Comparison of ENCODE assay signal across 8 mouse cellular contexts in the genomic region with DNA sequence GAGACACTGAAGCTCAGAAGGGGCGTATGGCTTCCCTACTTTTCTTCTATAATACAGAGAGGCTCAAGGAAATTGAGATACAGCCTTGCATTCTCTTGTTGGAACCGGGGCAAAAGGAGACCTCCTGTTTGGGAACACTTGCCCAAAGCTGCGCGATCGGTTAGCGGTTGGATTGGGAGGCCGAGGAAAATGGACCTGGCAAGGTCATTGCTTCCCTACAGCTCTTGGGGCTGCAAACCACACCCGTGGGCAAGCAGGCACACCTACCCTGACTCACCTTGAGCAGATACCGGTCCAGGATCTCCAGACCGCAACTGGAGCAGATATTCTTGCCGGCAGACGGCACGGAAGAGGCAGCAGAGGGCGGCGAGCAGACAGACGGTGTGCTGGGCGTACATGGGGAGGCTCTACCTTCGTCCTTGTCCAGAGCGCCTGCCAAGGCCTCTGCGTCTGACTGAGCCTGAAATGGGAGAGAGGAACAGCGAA. TPM values are rescaled to one million over a fixed set of nuclear protein-coding genes. Genes with fewer than 3 reads are reported as not detected.
DNase-seq lines count a peak whose midpoint lies in the region; ATAC-seq and TF ChIP-seq lines count a peak whose summit lies in the region.
"Had no signal": no experiment of that assay in that cellular context is flagged by ENCODE, and none has a peak within 500 bp of the region (broad histone marks: within the 10 kb centered on the region; RNA-seq: fewer than 3 reads in every experiment).

No protein-coding gene starts in this region.

- peaks cover 88% of the 10 kb centered on the region for H3K27me3 ChIP-seq in lung, embryonic 16.5 days (ENCODE audit: control insufficient read depth, insufficient read depth, low read depth, low read length)
- peaks cover 88% of the 10 kb centered on the region for H3K27me3 ChIP-seq in forebrain, embryonic 14.5 days (replicated peaks; ENCODE audit: control insufficient read depth, insufficient read depth, low read length)
- peaks cover 100% of the 10 kb centered on the region for H3K27me3 ChIP-seq in limb, embryonic 10.5 days (ENCODE audit: low read depth, poor library complexity, severe bottlenecking)
- H3K27me3 ChIP-seq in stomach, embryonic 14.5 days (ENCODE audit: control insufficient read depth, insufficient read depth, low read length), result peaks cover 79% of the 10 kb centered on the region

- H3K27ac ChIP-seq in lung, embryonic 16.5 days (ENCODE audit: low read length), result no peak overlapping the region
- H3K27ac ChIP-seq in forebrain, embryonic 14.5 days (ENCODE audit: low read depth, low read length), result peak overlapping the region; percentile 91
- H3K27ac ChIP-seq in limb, embryonic 10.5 days, result no peak overlapping the region
- no peak overlapping the region for H3K27ac ChIP-seq in stomach, embryonic 14.5 days (ENCODE audit: low read length)

- no peaks in the 10 kb centered on the region for H3K36me3 ChIP-seq in lung, embryonic 16.5 days (ENCODE audit: control insufficient read depth, insufficient read depth, low read length)
- no peaks in the 10 kb centered on the region for H3K36me3 ChIP-seq in forebrain, embryonic 14.5 days (ENCODE audit: control insufficient read depth, insufficient read depth, low read length)
- H3K36me3 ChIP-seq in limb, embryonic 10.5 days, result no peaks in the 10 kb centered on the region
- no peaks in the 10 kb centered on the region for H3K36me3 ChIP-seq in stomach, embryonic 14.5 days (ENCODE audit: control insufficient read depth, insufficient read depth, low read length)

- DNase-seq in lung, adult 2 months, result no peak
- no peak for DNase-seq in forebrain, embryonic 14.5 days (ENCODE audit: low spot score)
- peak; percentile 53 for DNase-seq in limb, embryonic 10.5 days (ENCODE audit: low spot score)
- DNase-seq in thymus, postnatal 10 days (ENCODE audit: low spot score in 2 of 2), result no peak
- DNase-seq in spleen, postnatal 10 days (ENCODE audit: low spot score in 2 of 2), result no peak
- DNase-seq: gastrocnemius, postnatal 25 days had no signal

- H3K4me2 ChIP-seq in lung, embryonic 16.5 days (ENCODE audit: low read depth, low read length), result peak overlapping the region; percentile 77
- peak overlapping the region; percentile 52 for H3K4me2 ChIP-seq in forebrain, embryonic 14.5 days (ENCODE audit: low read length)
- peak overlapping the region; percentile 23; the same call in 1 of the 2 replicates for H3K4me2 ChIP-seq in stomach, embryonic 14.5 days (replicated peaks; ENCODE audit: low read depth, low read length)

- peak overlapping the region; percentile 53; the same call in 1 of the 2 replicates for H3K9ac ChIP-seq in lung, embryonic 16.5 days (ENCODE audit: low read length)
- peak overlapping the region; percentile 64 for H3K9ac ChIP-seq in forebrain, embryonic 14.5 days (ENCODE audit: low read length)
- no peak overlapping the region for H3K9ac ChIP-seq in stomach, embryonic 14.5 days (replicated peaks; ENCODE audit: low read depth, low read length)

- no peak for ATAC-seq in lung, embryonic 16.5 days (ENCODE audit: low read depth)
- ATAC-seq in forebrain, embryonic 14.5 days, result no peak
- ATAC-seq in stomach, embryonic 14.5 days (ENCODE audit: insufficient number of reproducible peaks, insufficient read depth, low FRiP score, low read depth), result no peak

- H3K4me1 ChIP-seq in lung, embryonic 16.5 days (replicated peaks; ENCODE audit: control insufficient read depth, insufficient read depth, low read length), result peaks cover 25% of the 10 kb centered on the region
- peaks cover 5% of the 10 kb centered on the region; the same call in 1 of the 2 replicates for H3K4me1 ChIP-seq in lung, adult 2 months (ENCODE audit: control insufficient read depth, insufficient read depth, low read length)
- peaks cover 5% of the 10 kb centered on the region; the same call in 1 of the 2 replicates for H3K4me1 ChIP-seq in forebrain, embryonic 14.5 days (ENCODE audit: control insufficient read depth, insufficient read depth, low read length)
- H3K4me1 ChIP-seq in limb, embryonic 10.5 days, result peaks cover 47% of the 10 kb centered on the region
- H3K4me1 ChIP-seq in stomach, embryonic 14.5 days (ENCODE audit: control insufficient read depth, insufficient read depth, low read length), result peaks cover 23% of the 10 kb centered on the region

- TF ChIP-seq POLR2A in lung, adult 2 months (IDR thresholded peaks at IDR 0.05; ENCODE audit: borderline replicate concordance, extremely low read depth, low read depth, low read length), result no peak

- peak overlapping the region; percentile 56 for H3K4me3 ChIP-seq in lung, embryonic 16.5 days (ENCODE audit: low read length)
- no peak overlapping the region for H3K4me3 ChIP-seq in lung, adult 2 months (replicated peaks; ENCODE audit: extremely low read depth, low read depth, low read length)
- peak overlapping the region; percentile 36 for H3K4me3 ChIP-seq in forebrain, embryonic 14.5 days (ENCODE audit: low read depth, low read length)
- H3K4me3 ChIP-seq in limb, embryonic 10.5 days, result peak overlapping the region; percentile 51
- H3K4me3 ChIP-seq in stomach, embryonic 14.5 days (ENCODE audit: low read depth, low read length), result peak overlapping the region; percentile 30

- no peak for TF ChIP-seq CTCF in lung, adult 2 months (IDR thresholded peaks at IDR 0.05; ENCODE audit: insufficient read depth, low read length)

- H3K9me3 ChIP-seq in lung, embryonic 16.5 days (ENCODE audit: control insufficient read depth, low read length), result no peaks in the 10 kb centered on the region
- no peaks in the 10 kb centered on the region for H3K9me3 ChIP-seq in forebrain, embryonic 14.5 days (replicated peaks; ENCODE audit: control insufficient read depth, low read length)
- no peaks in the 10 kb centered on the region for H3K9me3 ChIP-seq in limb, embryonic 10.5 days (replicated peaks)
- no peaks in the 10 kb centered on the region for H3K9me3 ChIP-seq in stomach, embryonic 14.5 days (ENCODE audit: control insufficient read depth, low read depth, low read length)

- 5% methylated on average over 21 of the region's 21 CpGs for WGBS in lung, embryonic 16.5 days
- WGBS in lung, adult 2 months, result 22% methylated on average over 21 of the region's 21 CpGs
- WGBS in forebrain, embryonic 14.5 days, result 2% methylated on average over 21 of the region's 21 CpGs
- under 1% methylated on average over 21 of the region's 21 CpGs for WGBS in limb, embryonic 10.5 days
- WGBS in stomach, embryonic 14.5 days, result 3% methylated on average over 21 of the region's 21 CpGs

RNA-seq across cellular contexts. Expression of gene Lhx6, which starts 2.1 kb away (rescaled TPM):
- polyA plus RNA-seq in lung, embryonic 16.5 days (2015; fragmentation: Nextera tagmentation; extraction: Ambion mirVana), result 4.7 and 4.9 TPM in 2 replicates
- 1.8 and 3.6 TPM in 2 replicates for polyA plus RNA-seq in lung, adult 2 months (2012; rRNA removed)
- 14.7 and 27.3 TPM in 2 replicates for polyA plus RNA-seq in forebrain, embryonic 14.5 days (2014; fragmentation: Nextera tagmentation; extraction: Ambion mirVana)
- 0.94 and 1.0 TPM in 2 replicates for polyA plus RNA-seq in limb, embryonic 10.5 days (2016; fragmentation: Nextera tagmentation; extraction: Ambion mirVana)
- polyA plus RNA-seq in stomach, embryonic 14.5 days (2014; fragmentation: Nextera tagmentation; extraction: Ambion mirVana), result 0.87 and 1.5 TPM in 2 replicates

RNA-seq across cellular contexts. Expression of gene Mrrf, which starts 33.1 kb away (rescaled TPM):
- polyA plus RNA-seq in lung, embryonic 16.5 days (2015; fragmentation: Nextera tagmentation; extraction: Ambion mirVana), result 30.3 TPM in 2 replicates
- 18.2 and 24.5 TPM in 2 replicates for polyA plus RNA-seq in lung, adult 2 months (2012; rRNA removed)
- polyA plus RNA-seq in forebrain, embryonic 14.5 days (2014; fragmentation: Nextera tagmentation; extraction: Ambion mirVana), result 37.2 and 39.9 TPM in 2 replicates
- polyA plus RNA-seq in limb, embryonic 10.5 days (2016; fragmentation: Nextera tagmentation; extraction: Ambion mirVana), result 23.0 and 27.1 TPM in 2 replicates
- polyA plus RNA-seq in stomach, embryonic 14.5 days (2014; fragmentation: Nextera tagmentation; extraction: Ambion mirVana), result 33.8 and 42.6 TPM in 2 replicates

RNA-seq across cellular contexts. Expression of gene Rbm18, which starts 33.5 kb away (rescaled TPM):
- 73.5 and 75.4 TPM in 2 replicates for polyA plus RNA-seq in lung, embryonic 16.5 days (2015; fragmentation: Nextera tagmentation; extraction: Ambion mirVana)
- polyA plus RNA-seq in lung, adult 2 months (2012; rRNA removed), result 10.6 and 14.5 TPM in 2 replicates
- polyA plus RNA-seq in forebrain, embryonic 14.5 days (2014; fragmentation: Nextera tagmentation; extraction: Ambion mirVana), result 166 and 187 TPM in 2 replicates
- 74.4 and 85.3 TPM in 2 replicates for polyA plus RNA-seq in limb, embryonic 10.5 days (2016; fragmentation: Nextera tagmentation; extraction: Ambion mirVana)
- 78.4 and 78.7 TPM in 2 replicates for polyA plus RNA-seq in stomach, embryonic 14.5 days (2014; fragmentation: Nextera tagmentation; extraction: Ambion mirVana)

RNA-seq across cellular contexts. Expression of gene Morn5, which starts 53.9 kb away (rescaled TPM):
- 9.6 and 11.1 TPM in 2 replicates for polyA plus RNA-seq in lung, embryonic 16.5 days (2015; fragmentation: Nextera tagmentation; extraction: Ambion mirVana)
- polyA plus RNA-seq in lung, adult 2 months (2012; rRNA removed), result 3.0 and 4.4 TPM in 2 replicates
- polyA plus RNA-seq in forebrain, embryonic 14.5 days (2014; fragmentation: Nextera tagmentation; extraction: Ambion mirVana), result 2.6 and 3.4 TPM in 2 replicates
- polyA plus RNA-seq in limb, embryonic 10.5 days (2016; fragmentation: Nextera tagmentation; extraction: Ambion mirVana), result 0.35 TPM in 1 of 2 replicates, not detected in the other
- polyA plus RNA-seq in stomach, embryonic 14.5 days (2014; fragmentation: Nextera tagmentation; extraction: Ambion mirVana), result not detected in 2 replicates

RNA-seq across cellular contexts. Expression of gene Ndufa8, which starts 53.9 kb away (rescaled TPM):
- polyA plus RNA-seq in lung, embryonic 16.5 days (2015; fragmentation: Nextera tagmentation; extraction: Ambion mirVana), result 239 and 249 TPM in 2 replicates
- 52.3 and 56.0 TPM in 2 replicates for polyA plus RNA-seq in lung, adult 2 months (2012; rRNA removed)
- 283 and 287 TPM in 2 replicates for polyA plus RNA-seq in forebrain, embryonic 14.5 days (2014; fragmentation: Nextera tagmentation; extraction: Ambion mirVana)
- 208 and 218 TPM in 2 replicates for polyA plus RNA-seq in limb, embryonic 10.5 days (2016; fragmentation: Nextera tagmentation; extraction: Ambion mirVana)
- 220 and 238 TPM in 2 replicates for polyA plus RNA-seq in stomach, embryonic 14.5 days (2014; fragmentation: Nextera tagmentation; extraction: Ambion mirVana)

Comparison
In these comparisons a context has a peak if more than half of its experiments do, and no peak if none do; other contexts are left out.
1. H3K4me2 ChIP-seq: peak in every context shown above with its lines; median percentile 77 in lung, embryonic 16.5 days; 52 in forebrain, embryonic 14.5 days; 23 in stomach, embryonic 14.5 days.